In genomic region chr9:32118433-32118832, GRCm38 (mm10) we compare ENCODE assay signal across 12 mouse cellular contexts. TPM values are rescaled to one million over a fixed set of nuclear protein-coding genes. Genes with fewer than 3 reads are reported as not detected.
A peak's percentile ranks its signal among the peaks of the same experiment; 100 is the strongest.
DNase-seq lines count a peak whose midpoint lies in the region; ATAC-seq and TF ChIP-seq lines count a peak whose summit lies in the region.
"Had no signal": no experiment of that assay in that cellular context is flagged by ENCODE, and none has a peak within 500 bp of the region (broad histone marks: within the 10 kb centered on the region; RNA-seq: fewer than 3 reads in every experiment).

No protein-coding gene starts in this region.

- H3K4me3 ChIP-seq in heart, embryonic 12.5 days: no peak overlapping the region
- no peak overlapping the region for H3K4me3 ChIP-seq in liver, embryonic 15.5 days (replicated peaks)
- no peak overlapping the region for H3K4me3 ChIP-seq in intestine, postnatal 0 days (ENCODE audit: low read depth, low read length)

- intact Hi-C loops in heart, postnatal 25 days (cut with DNase I): no loop called here

- no peaks in the 10 kb centered on the region for H3K27me3 ChIP-seq in heart, embryonic 12.5 days (replicated peaks)
- no peaks in the 10 kb centered on the region for H3K27me3 ChIP-seq in liver, embryonic 15.5 days
- no peaks in the 10 kb centered on the region for H3K27me3 ChIP-seq in intestine, postnatal 0 days (replicated peaks; ENCODE audit: control insufficient read depth, insufficient read depth, low read length)

- peaks cover 7% of the 10 kb centered on the region for H3K9me3 ChIP-seq in heart, embryonic 12.5 days (replicated peaks)
- no peaks in the 10 kb centered on the region for H3K9me3 ChIP-seq in liver, embryonic 15.5 days (replicated peaks)
- H3K9me3 ChIP-seq in intestine, postnatal 0 days (ENCODE audit: control insufficient read depth): peaks cover 5% of the 10 kb centered on the region; the same call in 1 of the 2 replicates
- H3K9me3 ChIP-seq: G1E had no signal

- no peak for ATAC-seq in heart, embryonic 12.5 days (ENCODE audit: insufficient number of reproducible peaks, low FRiP score)
- ATAC-seq in common myeloid progenitor, adult 5-6 weeks (replicated peaks; ENCODE audit: low read depth, poor library complexity, severe bottlenecking): peak; percentile 55; the same call in 1 of the 2 replicates
- peak; percentile 66 for ATAC-seq in liver, embryonic 15.5 days (ENCODE audit: insufficient read depth)
- ATAC-seq in intestine, postnatal 0 days: no peak
- ATAC-seq: activated CD4-positive, CD25-positive, alpha-beta regulatory T cell, adult 4 months had no signal

- TF ChIP-seq CTCF in intestine, postnatal 0 days (IDR thresholded peaks at IDR 0.05; ENCODE audit: low read depth): no peak

- H3K9ac ChIP-seq in heart, embryonic 12.5 days: no peak overlapping the region
- H3K9ac ChIP-seq in liver, embryonic 15.5 days: no peak overlapping the region
- no peak overlapping the region for H3K9ac ChIP-seq in intestine, postnatal 0 days (ENCODE audit: low read depth, low read length)

- peaks cover 19% of the 10 kb centered on the region for H3K4me1 ChIP-seq in heart, embryonic 12.5 days (replicated peaks)
- H3K4me1 ChIP-seq in liver, embryonic 15.5 days (replicated peaks): peaks cover 16% of the 10 kb centered on the region
- no peaks in the 10 kb centered on the region for H3K4me1 ChIP-seq in intestine, postnatal 0 days (replicated peaks; ENCODE audit: control insufficient read depth, insufficient read depth, low read length)

- DNase-seq in heart, postnatal 25 days (ENCODE audit: low spot score): no peak
- DNase-seq in 3T3-L1 (ENCODE audit: low read depth, low spot score): peak; percentile 6
- no peak for DNase-seq in lung, adult 18-20 months
- DNase-seq in retina, embryonic 14.5 days (ENCODE audit: low spot score): no peak
- DNase-seq: cerebellum, adult 11 months; kidney, postnatal 4 days had no signal

- H3K36me3 ChIP-seq in heart, embryonic 12.5 days: no peaks in the 10 kb centered on the region
- no peaks in the 10 kb centered on the region for H3K36me3 ChIP-seq in liver, embryonic 15.5 days (replicated peaks)
- no peaks in the 10 kb centered on the region for H3K36me3 ChIP-seq in intestine, postnatal 0 days (ENCODE audit: control insufficient read depth, insufficient read depth)
- H3K36me3 ChIP-seq: G1E had no signal

- H3K27ac ChIP-seq in heart, embryonic 12.5 days (ENCODE audit: poor library complexity, severe bottlenecking): 0 out of 2 replicates have a peak overlapping the region, but pooled peaks have one; percentile 14
- H3K27ac ChIP-seq in liver, embryonic 15.5 days (replicated peaks): peak overlapping the region; percentile 35; the same call in 1 of the 2 replicates
- H3K27ac ChIP-seq in intestine, postnatal 0 days (ENCODE audit: low read depth, low read length): no peak overlapping the region

- no peak overlapping the region for H3K4me2 ChIP-seq in heart, embryonic 12.5 days
- H3K4me2 ChIP-seq in liver, embryonic 15.5 days: no peak overlapping the region
- H3K4me2 ChIP-seq in intestine, postnatal 0 days (replicated peaks; ENCODE audit: low read depth): no peak overlapping the region

RNA-seq across cellular contexts. Expression of gene Arhgap32, which starts 2.5 kb away (rescaled TPM):
- 2.9 and 3.5 TPM in 2 replicates for polyA plus RNA-seq in heart, embryonic 12.5 days (2016; fragmentation: Nextera tagmentation; extraction: Ambion mirVana)
- 10 to 100 TPM; 20.3 to 21.7 TPM for total RNA-seq in heart, postnatal 25 days (2021)
- 8.3 and 12.4 TPM in 2 replicates for total RNA-seq in common myeloid progenitor, adult 5-6 weeks (2017)
- polyA plus RNA-seq in liver, embryonic 15.5 days (2015; fragmentation: Nextera tagmentation; extraction: Ambion mirVana): 0.40 and 0.51 TPM in 2 replicates
- polyA plus RNA-seq in intestine, postnatal 0 days (2015; fragmentation: Nextera tagmentation; extraction: Ambion mirVana): 17.2 and 18.1 TPM in 2 replicates
- polyA plus RNA-seq: activated CD4-positive, CD25-positive, alpha-beta regulatory T cell, adult 4 months had no signal

Comparison
In these comparisons a context has a peak if more than half of its experiments do, and no peak if none do; other contexts are left out.
1. ATAC-seq: peak in common myeloid progenitor, adult 5-6 weeks (single experiment) and liver, embryonic 15.5 days (single experiment); none in heart, embryonic 12.5 days (single experiment) and intestine, postnatal 0 days (single experiment).